Mouse (Mus musculus): ENCODE measurements around the gene Wnt9a.
A peak's percentile ranks its signal among the peaks of the same experiment; 100 is the strongest.
"Not testable (repeated sequence)": the region's sequence is repeated elsewhere in the genome, so short reads cannot be mapped to it uniquely, and the experiment has no call there.

Gene Wnt9a

DNA sequence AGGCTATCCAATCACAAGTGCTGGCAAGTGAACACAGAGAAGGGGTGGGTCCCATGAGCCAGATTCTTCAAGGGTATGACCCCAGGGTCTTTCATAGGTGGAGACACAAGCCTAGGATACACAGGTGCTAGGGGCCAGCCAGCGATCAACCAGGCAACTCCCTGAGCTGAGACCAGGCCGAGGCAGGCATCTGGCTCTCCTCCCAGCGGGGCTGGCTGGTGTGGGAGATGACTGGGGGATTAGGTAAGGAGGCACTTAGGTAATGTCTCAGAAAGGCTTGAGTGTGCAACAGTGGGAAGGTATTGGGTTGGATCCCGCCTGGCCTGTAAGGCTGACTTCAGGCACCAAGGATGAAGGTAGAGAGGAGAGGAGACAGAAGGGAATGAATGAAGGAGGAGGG is 28.4 kb downstream of the Wnt9a start:
- no peak for DNase-seq (ENCODE audit: low read depth, low spot score)

DNA sequence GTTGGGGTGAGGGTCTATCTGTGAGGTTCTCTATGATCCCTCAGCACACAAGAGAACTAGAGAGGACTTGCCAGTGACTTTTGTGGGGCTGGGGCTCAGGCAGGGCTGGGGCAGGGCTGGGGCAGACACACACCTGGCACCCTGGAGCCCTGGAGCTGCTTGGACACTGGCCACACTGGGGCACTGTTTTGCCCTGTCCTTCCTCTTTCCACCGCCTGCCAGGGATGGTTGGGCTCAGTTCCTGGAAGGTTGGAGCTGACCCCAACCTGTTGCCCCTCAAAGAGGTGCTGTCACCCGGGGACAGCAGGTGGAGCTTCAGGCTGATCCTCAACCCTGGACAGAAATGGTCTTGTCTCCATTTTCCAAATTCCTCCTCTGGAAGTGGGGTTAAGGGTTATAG is 29.2 kb downstream of the Wnt9a start:
- no peak for DNase-seq (ENCODE audit: low read depth, low spot score)

DNA sequence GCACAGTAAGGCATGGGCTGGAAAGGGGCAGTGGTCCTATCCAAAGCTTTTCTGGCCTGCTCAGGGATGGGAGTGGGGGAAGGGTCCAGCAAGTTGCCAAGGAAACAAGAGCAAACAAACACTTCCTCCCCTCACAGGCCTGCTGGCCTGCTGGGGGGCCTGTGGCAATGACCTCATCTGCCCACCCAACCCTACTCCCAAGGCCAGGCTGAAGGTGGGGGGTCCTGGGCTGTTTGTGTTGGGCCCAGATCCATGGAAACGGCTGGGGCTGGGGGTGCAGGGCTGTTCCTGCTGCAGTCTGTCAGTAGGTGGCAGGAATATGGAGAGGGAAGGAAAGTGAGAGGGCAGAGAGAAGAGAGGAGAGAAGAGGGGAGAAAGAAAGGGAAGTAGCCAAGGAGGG is 29.7 kb downstream of the Wnt9a start:
- no peak for DNase-seq (ENCODE audit: low read depth, low spot score)

DNA sequence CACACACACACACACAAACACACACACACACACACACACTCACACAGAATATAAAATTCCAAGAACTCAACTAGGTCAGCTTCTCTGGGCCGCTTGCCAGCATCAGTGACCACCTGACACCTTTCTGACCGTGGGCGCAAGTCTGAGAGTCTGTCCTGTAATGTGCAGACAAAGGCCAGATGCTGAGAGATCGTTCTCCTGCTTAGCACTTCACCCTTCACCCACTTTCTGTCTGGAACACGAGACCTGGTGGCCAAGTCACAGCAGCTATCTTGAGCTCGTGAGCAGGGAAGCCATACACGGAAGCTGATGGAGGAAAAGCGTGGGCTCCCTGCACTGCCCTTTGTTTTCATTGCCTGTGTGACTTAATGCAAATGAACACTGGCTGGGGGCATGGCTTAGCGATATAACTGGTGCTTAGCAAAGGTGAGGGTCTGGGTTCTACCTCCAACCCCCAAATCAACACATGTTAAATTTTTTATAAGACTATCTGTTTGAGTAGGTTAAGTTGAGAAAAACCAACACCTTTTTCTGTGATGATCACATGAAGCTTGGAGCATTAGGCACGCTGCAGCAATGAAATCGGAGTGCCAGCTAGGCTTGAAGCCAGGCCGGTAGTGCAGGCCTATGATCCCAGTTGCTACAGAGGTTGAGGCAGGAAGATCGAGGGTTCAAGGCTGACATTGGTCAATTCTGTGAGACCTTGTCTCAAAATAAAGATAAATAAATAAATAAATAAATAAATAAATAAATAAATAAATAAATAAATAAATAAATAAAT is 31.4 kb downstream of the Wnt9a start:
- DNase-seq (ENCODE audit: low read depth, low spot score) = no peak

DNA sequence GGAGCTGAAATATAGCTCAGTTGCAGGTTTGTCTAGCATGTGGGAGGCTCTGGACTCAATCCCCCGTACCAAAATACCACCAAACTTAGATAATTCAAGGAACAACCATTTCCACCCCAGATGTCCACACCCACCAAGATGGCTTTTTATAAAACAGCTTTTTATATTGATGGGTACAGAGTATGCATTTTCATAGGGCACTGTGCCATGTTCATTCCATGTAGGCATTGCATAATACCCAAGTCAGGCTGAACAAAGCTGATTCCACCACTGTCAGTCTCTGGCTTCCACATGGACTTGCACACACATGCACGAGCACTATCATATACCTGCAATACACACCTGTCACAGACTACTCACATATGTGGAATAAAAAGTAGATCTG is 32.0 kb downstream of the Wnt9a start:
- DNase-seq (ENCODE audit: low read depth, low spot score) = no peak

DNA sequence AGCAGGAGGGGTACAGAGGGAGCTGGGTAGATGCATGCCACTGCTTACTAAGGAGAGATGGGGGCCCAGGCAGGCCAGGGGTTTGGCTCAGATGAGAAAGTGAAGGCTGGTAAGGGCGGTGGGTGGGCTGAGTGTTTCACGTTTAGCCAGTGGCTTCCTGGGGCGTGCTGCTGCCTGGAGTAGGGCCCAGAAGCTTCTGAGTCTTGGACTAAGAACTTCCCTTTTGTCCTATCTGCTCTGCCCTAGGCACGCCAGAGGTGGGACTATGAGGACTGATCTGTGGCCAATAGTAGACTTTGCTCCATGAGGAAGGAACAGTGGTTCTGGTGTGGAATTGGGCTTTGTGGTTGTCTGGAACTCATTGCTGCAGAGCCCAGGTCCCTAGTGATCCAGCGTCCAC is 36.2 kb downstream of the Wnt9a start:
- no peak for DNase-seq (ENCODE audit: low read depth, low spot score)

DNA sequence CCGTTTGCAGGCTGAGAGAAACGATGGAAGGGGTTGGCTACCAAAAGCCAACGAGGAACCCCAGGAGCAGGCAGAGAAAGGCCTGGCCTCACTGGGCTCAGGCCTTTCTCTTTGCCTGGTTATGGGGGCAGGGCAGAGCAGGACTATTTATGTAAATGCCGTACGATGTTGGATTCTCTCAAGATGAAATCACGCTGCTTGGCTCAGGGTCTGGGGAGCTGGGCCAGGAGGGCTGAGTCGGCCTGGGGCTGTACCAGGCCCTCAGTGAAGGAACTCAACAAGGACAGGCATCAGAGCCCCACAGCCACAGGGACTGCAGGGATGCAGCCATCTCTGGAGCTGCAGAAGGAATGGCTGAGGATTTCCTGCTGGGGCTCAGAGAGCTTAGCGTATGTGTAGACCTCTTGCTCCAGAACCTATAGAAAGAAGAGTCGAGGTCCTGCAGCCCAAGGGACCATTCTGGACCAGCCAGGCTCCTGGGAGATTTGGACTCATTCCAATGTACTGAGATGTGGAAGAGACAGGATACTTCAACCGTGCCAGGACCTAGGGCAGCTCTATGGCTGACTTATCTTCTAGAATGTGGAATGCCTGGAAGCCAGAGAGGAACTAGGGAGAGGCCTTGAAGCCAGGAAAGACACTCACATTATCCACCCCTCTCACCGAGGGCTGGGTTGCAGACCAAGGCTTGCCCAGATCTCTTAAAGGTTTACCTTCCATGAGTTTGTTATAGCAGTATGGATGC is 39.6 kb downstream of the Wnt9a start:
- no peak for DNase-seq (ENCODE audit: low read depth, low spot score)

DNA sequence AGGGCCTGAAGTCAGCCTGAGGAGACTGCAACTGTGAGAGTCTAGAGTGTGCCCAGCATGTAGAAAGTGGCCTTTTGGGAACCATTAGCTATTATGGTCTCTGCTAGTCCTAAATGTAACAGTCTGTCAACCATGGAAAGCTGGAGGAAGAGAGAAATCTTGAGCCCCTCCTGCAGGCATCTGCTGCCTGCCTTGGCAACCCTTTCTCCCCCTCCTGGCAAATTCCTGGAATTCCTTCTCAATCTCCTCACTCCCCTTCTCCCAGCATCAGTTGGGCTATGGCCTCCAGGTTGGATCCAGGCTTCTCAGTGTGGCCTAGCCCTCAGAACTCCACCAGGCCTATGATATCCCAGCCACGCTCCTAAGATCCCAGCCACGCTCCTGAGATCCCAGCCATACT is 43.6 kb downstream of the Wnt9a start:
- DNase-seq (ENCODE audit: low read depth, low spot score) = no peak

DNA sequence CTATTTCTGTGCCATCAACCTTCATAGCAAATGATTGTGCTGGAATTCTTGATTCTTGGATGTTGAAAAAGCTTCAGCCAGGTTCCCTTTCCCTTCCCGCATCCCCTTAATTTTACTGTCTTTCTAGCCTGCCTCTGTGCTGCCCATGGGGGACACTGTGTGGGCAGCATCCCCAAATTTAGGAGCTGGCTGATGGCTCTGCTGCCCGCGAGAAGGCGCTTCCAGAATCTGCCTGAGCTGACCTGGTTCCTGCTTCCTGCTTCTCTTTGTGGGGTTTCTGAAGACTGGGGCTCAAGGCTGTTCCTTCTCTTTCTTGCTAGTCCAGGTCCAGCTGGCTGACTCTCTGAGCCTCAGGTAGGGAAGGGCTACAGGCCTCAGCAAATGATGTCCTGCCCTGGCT is 48.1 kb downstream of the Wnt9a start:
- no peak for DNase-seq (ENCODE audit: low read depth, low spot score)

DNA sequence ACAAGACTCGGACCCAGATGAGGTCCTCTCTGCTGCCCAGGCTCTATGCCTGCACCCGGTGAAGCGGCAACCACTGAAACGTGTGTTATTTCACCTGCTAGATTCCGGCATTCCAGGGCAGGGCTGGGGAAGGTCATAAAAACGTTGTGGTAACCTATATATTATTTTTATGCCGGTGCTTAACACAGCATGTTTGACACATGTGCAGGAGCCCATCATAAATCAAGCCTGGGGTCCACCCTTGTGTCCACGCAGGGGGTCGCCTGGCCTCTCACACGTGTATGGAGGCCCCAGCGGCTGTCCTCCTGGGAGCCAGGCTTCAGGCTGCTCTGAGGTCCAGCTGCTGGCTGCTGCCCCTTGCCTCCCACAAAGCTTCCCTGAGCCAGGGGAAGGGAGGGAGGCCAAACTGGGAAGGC is 50.2 kb downstream of the Wnt9a start:
- DNase-seq (ENCODE audit: low read depth, low spot score) = no peak

DNA sequence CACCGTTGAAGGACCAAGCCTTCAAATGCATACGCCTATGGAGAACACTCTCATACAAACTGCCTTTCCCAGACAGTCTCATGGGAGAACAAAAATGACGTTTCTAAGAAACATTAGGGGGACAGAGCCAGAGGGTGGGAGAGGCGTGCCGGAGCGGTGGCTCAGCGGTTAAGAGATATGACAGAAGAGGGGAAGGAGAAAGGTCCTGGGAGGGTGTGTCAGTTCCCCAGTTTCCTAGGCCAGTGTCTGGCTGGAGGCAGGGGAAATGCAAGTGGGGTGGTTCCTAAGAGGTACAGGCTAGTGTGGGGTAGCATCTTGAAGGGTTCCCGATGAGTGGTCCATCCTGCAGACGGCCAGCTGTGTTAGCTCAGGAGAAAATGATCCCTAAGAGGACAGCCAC is 54.6 kb downstream of the Wnt9a start:
- DNase-seq (ENCODE audit: low read depth, low spot score) = no peak

DNA sequence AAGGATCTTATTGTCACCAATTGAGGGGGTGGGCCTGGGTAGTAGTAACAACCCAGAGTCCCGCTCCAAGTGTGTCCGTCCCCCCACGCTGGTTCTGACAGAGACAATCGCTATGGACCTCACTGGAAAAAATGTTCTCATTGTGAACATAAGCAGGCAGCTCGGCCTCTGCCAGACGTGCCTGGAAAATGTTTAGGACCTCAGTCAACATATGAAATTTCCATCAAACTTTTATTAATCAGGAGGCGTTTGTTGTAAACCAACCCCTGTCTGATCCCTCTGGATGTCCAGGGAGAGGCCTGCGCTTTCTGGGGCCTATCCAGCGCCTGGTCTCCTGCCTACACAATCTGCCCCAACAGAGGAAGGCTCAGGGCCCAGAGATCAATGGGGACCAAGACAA is 57.3 kb downstream of the Wnt9a start:
- no peak for DNase-seq (ENCODE audit: low read depth, low spot score)

DNA sequence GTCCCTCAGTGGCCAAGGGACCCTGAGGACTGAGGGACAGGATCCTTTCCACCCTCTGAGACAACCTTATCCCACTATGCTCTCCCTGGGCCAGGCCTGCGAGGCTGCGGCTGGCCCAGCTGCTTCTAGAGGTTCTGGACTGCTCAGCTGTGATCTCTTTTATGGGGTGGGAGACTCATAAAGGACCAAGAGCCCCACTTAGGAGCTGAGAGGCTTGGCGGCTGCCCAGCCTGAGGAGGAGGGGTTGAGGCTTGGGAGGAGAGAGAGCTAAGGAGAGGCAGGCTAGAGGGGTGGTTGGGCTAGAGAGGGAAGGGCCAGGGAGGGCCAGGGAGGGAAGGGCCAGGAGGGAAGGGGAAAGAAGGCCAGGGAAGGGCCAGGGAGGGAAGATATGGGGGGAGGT is 57.7 kb downstream of the Wnt9a start:
- no peak for DNase-seq (ENCODE audit: low read depth, low spot score)

DNA sequence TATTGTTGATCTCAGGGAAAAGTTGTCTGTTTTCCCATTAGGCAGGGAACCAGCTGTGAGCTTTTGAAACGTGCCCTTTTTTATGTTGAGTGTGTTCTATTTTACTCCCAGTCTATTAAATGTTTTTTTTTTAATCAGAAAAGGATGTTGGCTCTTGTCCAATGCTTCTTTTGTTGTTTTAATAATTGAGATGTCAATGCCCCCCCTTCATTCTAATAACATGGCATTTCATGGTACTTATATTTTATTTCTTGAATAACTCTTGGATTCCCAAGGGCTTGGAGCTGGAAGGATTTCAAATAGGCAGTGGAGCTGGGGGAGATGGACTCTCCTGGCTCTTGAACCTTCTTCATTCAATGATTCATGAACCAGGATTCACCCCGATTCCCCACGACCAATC is 59.3 kb downstream of the Wnt9a start:
- no peak for DNase-seq (ENCODE audit: low read depth, low spot score)

DNA sequence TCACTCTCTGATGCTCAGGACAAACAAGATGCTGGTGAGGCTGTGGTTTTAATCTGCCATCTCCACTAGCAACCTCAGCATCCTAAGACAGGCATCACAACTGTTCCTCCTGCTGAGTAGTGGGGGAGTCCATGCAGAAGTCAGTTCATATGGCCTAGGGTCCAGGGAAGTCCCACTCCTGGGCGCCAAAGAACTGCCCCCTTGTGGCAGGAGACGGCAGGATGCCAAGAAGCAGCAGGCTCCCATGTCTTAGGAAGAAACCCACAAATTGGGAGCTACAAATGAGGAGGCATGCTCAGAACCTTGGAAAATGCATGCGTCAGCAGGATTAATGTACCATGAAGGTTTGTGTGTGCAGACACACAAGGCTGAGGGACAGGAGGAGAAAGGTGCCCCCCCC is 59.9 kb downstream of the Wnt9a start:
- DNase-seq (ENCODE audit: low read depth, low spot score) = peak; percentile 23

DNA sequence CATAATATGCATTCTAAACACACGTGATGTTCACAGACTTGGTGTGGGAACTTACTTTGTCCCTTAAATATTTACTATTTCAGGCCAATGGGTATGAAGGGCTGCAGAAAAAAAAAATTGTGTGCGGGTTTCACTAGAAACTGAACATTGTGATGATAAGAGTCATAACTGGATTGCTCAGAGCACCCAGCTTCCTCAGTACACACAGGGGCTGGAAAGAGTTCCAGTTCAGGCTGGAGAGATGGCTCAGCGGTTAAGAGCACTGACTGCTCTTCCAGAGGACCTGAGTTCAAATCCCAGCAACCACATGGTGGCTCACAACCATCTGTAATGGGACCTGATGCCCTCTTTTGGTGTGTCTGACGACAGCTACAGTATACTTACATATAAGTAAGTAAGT is 61.2 kb downstream of the Wnt9a start:
- not testable (repeated sequence) for DNase-seq (ENCODE audit: low read depth, low spot score)

DNA sequence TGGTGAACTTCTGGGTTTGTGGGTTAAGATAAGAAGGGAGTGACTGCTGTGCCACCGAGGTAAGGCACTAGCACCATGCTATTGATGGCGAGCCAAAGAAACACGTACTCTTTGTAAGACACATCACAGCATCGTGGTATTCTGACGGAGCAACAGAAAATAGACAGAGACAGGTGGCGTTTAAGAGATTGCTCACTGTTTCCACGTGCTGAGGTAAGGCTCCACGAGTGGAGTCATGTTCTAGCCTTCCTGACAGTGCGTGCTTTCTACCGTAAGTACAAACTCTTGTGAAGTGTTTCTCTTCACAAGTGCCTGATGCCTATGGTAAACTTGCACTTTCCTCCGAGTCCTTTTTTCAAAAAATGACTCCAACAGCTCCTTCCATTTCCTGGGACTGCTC is 63.1 kb downstream of the Wnt9a start:
- no peak for DNase-seq (ENCODE audit: low read depth, low spot score)

DNA sequence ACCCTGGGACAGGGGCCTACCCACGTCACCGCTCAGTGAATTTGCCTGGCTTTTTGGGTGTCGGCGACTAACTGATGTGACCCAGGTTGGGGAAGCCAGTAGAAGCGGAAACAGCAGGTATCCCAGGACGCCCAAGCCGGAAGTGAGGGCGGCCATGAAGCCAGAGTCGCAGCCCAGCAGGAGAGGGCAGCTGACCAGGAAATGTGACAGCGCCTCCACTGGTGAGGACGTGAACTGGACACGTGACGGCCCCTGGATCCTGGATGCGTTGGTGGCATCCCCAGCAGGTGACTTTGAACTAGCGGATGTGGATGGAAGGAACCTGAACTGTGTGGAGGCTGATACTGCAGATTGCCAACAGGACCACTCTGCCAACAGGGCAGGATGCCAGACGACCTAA is 68.7 kb downstream of the Wnt9a start, which contains the start of gene Prss38:
Prss38 (minus strand) TSS at position 183 of the 400 bp plus-strand sequence.
- DNase-seq (ENCODE audit: low read depth, low spot score) = no peak

DNA sequence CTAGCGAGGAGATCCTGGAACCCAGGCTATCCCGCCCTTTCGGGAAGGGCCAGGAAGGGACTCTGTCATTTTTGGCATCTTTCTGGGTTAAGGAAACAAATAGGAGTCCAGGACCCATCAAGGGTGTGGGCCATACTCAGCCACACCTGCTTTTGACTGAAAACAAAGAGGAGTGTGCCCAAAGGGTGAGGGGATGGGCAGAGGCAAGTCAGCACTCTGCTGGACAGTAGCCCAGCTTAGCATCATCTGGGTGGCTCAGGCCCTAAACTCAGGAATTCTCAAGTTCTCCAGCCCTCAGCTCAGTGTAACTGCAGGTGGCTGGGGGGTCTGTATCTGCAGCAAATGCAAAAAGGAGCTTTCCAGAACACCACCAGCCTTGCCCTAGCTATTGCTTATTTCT is 71.3 kb downstream of the Wnt9a start:
- no peak for DNase-seq (ENCODE audit: low read depth, low spot score)

DNA sequence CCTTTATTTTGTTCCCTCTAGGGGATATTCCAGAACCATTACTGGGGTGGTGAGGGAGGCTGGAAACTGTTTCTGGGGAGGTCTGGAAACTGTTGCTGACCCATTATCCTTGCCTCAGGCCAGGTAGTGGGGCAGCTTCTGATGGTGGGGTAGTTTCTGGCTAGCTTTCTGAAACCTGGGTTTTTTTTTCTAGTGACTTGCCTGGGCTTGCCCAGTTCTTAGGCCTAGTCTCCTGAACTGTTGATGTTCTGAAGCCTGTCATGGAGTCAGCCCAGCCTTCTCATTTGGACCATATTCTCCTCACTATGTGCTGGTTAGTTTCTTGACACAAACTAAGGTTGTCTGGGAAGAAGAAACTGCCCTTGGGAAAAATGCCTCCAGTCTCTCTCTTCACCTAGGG is 72.8 kb downstream of the Wnt9a start:
- no peak for DNase-seq (ENCODE audit: low read depth, low spot score)
